21 mouse cellular contexts compared by ENCODE assay signal in genomic region chr6:127129659-127130058, GRCm38 (mm10). TPM values are rescaled to one million over a fixed set of nuclear protein-coding genes. Genes with fewer than 3 reads are reported as not detected.
"Had no signal": no experiment of that assay in that cellular context is flagged by ENCODE, and none has a peak within 500 bp of the region (broad histone marks: within the 10 kb centered on the region; RNA-seq: fewer than 3 reads in every experiment).

No protein-coding gene starts in this region.

- ATAC-seq: liver, postnatal 0 days; lung, postnatal 0 days had no signal

- H3K27me3 ChIP-seq: liver, embryonic 15.5 days; lung, embryonic 15.5 days; megakaryocyte, embryonic 14.5 days; midbrain, embryonic 12.5 days; neural tube, embryonic 12.5 days; stomach, embryonic 15.5 days had no signal

- DNase-seq: liver, postnatal 0 days; lung, adult 2 months; lung, postnatal 14 days; lung, postnatal 36 days; thymus, adult 2 months; thymus, postnatal 25 days; thymus, postnatal 4 days had no signal

- H3K9me3 ChIP-seq: liver, embryonic 15.5 days; lung, embryonic 15.5 days; megakaryocyte, embryonic 14.5 days; midbrain, embryonic 12.5 days; neural tube, embryonic 12.5 days; stomach, embryonic 15.5 days had no signal

- H3K27ac ChIP-seq: liver, embryonic 15.5 days; lung, embryonic 15.5 days; macrophage; neural tube, embryonic 12.5 days; stomach, embryonic 15.5 days had no signal

- H3K4me2 ChIP-seq: liver, embryonic 15.5 days; lung, embryonic 15.5 days; midbrain, embryonic 12.5 days; neural tube, embryonic 12.5 days; stomach, embryonic 15.5 days had no signal

- H3K4me3 ChIP-seq: liver, embryonic 15.5 days; lung, embryonic 15.5 days; megakaryocyte, embryonic 14.5 days; midbrain, embryonic 12.5 days; neural tube, embryonic 12.5 days; stomach, embryonic 15.5 days had no signal

- H3K4me1 ChIP-seq: liver, embryonic 15.5 days; lung, embryonic 15.5 days had no signal

- H3K9ac ChIP-seq: liver, embryonic 15.5 days; liver, postnatal 0 days; lung, embryonic 15.5 days; midbrain, embryonic 12.5 days; neural tube, embryonic 12.5 days; stomach, embryonic 15.5 days had no signal

RNA-seq across cellular contexts. Expression of gene Fgf23, which starts 57.0 kb away (rescaled TPM):
- total RNA-seq: monocyte, adult 5-6 weeks; neutrophil, adult 5-6 weeks had no signal
- polyA plus RNA-seq: liver, embryonic 15.5 days; liver, postnatal 0 days; lung, adult 2 months; lung, embryonic 15.5 days; lung, postnatal 0 days; macrophage; midbrain, embryonic 12.5 days; neural tube, embryonic 12.5 days; spleen, adult 2 months; stomach, embryonic 15.5 days; stomach, postnatal 0 days; testis, adult 2 months; urinary bladder, adult 2 months had no signal
